26 mouse cellular contexts compared by ENCODE assay signal in genomic region chr3:141804133-141804532, GRCm38 (mm10).
"Had no signal": no experiment of that assay in that cellular context is flagged by ENCODE, and none has a peak within 500 bp of the region (broad histone marks: within the 10 kb centered on the region; RNA-seq: fewer than 3 reads in every experiment).

No protein-coding gene starts in this region.

- H3K27me3 ChIP-seq: heart, embryonic 12.5 days; hindbrain, embryonic 12.5 days; intestine, embryonic 15.5 days; kidney, embryonic 15.5 days; limb, embryonic 12.5 days had no signal

- H3K4me2 ChIP-seq: heart, embryonic 12.5 days; hindbrain, embryonic 12.5 days; hindbrain, embryonic 14.5 days; intestine, embryonic 15.5 days; kidney, embryonic 15.5 days; limb, embryonic 12.5 days had no signal

- ATAC-seq: hindbrain, embryonic 16.5 days; inflammation-experienced regulatory T-cells, adult 6 months; intestine, embryonic 15.5 days; intestine, postnatal 0 days had no signal

- H3K36me3 ChIP-seq: heart, embryonic 12.5 days; hindbrain, embryonic 12.5 days; intestine, embryonic 15.5 days; limb, embryonic 10.5 days had no signal

- H3K4me3 ChIP-seq: gastrocnemius, adult 2 months; heart, embryonic 10.5 days; heart, embryonic 12.5 days; hindbrain, embryonic 10.5 days; hindbrain, embryonic 12.5 days; intestine, embryonic 15.5 days; kidney, embryonic 15.5 days; layer of hippocampus, adult 2 months; left cerebral cortex, adult 2 months; limb, embryonic 10.5 days; limb, embryonic 12.5 days had no signal

- DNase-seq: gastrocnemius, adult 2 months; gastrocnemius, postnatal 10 days; gastrocnemius, postnatal 25 days; heart, adult 18-20 months; heart, postnatal 10 days; heart, postnatal 4 days; kidney, adult 18-20 months; kidney, adult 9 months; kidney, postnatal 10 days; kidney, postnatal 25 days; kidney, postnatal 4 days; liver had no signal

- H3K9me3 ChIP-seq: heart, embryonic 10.5 days; heart, embryonic 12.5 days; hindbrain, embryonic 10.5 days; hindbrain, embryonic 12.5 days; intestine, embryonic 15.5 days; kidney, embryonic 15.5 days; limb, embryonic 10.5 days; limb, embryonic 12.5 days had no signal

- H3K27ac ChIP-seq: gastrocnemius, adult 2 months; heart, embryonic 10.5 days; hindbrain, embryonic 10.5 days; hindbrain, embryonic 12.5 days; hindbrain, embryonic 14.5 days; intestine, embryonic 15.5 days; kidney, embryonic 15.5 days; layer of hippocampus, adult 2 months; left cerebral cortex, adult 2 months; limb, embryonic 10.5 days; limb, embryonic 12.5 days had no signal

- H3K9ac ChIP-seq: heart, embryonic 12.5 days; hindbrain, embryonic 12.5 days; hindbrain, embryonic 14.5 days; intestine, embryonic 15.5 days; kidney, embryonic 15.5 days; limb, embryonic 12.5 days had no signal

- H3K4me1 ChIP-seq: heart, embryonic 10.5 days; heart, embryonic 12.5 days; hindbrain, embryonic 10.5 days; hindbrain, embryonic 12.5 days; intestine, embryonic 15.5 days; kidney, embryonic 15.5 days; limb, embryonic 10.5 days; limb, embryonic 12.5 days had no signal
